Mouse (Mus musculus): Measurements from ENCODE around the gene Bcl6.

The Bcl6 gene

GRCm38 (mm10) chr16:23972901-23973300 lies 15.8 kb downstream of the Bcl6 start:
- no peak for DNase-seq (ENCODE audit: low spot score)

- DNase-seq (ENCODE audit: low spot score) = no peak
These were observed 16.4 kb downstream of the Bcl6 start for GRCm38 (mm10) chr16:23972126-23972740.

GRCm38 (mm10) chr16:23969919-23970318 lies 18.7 kb downstream of the Bcl6 start:
- DNase-seq (ENCODE audit: low spot score) = no peak

- DNase-seq (ENCODE audit: low spot score) = no peak
These were observed 19.8 kb downstream of the Bcl6 start for GRCm38 (mm10) chr16:23968888-23969287.

- no peak for DNase-seq (ENCODE audit: low spot score)
These were observed 21.4 kb downstream of the Bcl6 start for GRCm38 (mm10) chr16:23967301-23967700.

- DNase-seq (ENCODE audit: low spot score) = no peak
These were observed 22.6 kb downstream of the Bcl6 start for GRCm38 (mm10) chr16:23966066-23966465.

- peak; percentile 2 for DNase-seq (ENCODE audit: low spot score)
These were observed 23.8 kb downstream of the Bcl6 start for GRCm38 (mm10) chr16:23964706-23965367.

GRCm38 (mm10) chr16:23963896-23964668 lies 24.6 kb downstream of the Bcl6 start:
- DNase-seq (ENCODE audit: low spot score) = no peak

GRCm38 (mm10) chr16:23962401-23962800 lies 26.3 kb downstream of the Bcl6 start:
- no peak for DNase-seq (ENCODE audit: low spot score)

- no peak for DNase-seq (ENCODE audit: low spot score)
These were observed 29.7 kb downstream of the Bcl6 start for GRCm38 (mm10) chr16:23958938-23959337.

- DNase-seq (ENCODE audit: low spot score) = no peak
These were observed 34.7 kb downstream of the Bcl6 start for GRCm38 (mm10) chr16:23953959-23954260.

- DNase-seq (ENCODE audit: low spot score) = no peak
These were observed 35.3 kb downstream of the Bcl6 start for GRCm38 (mm10) chr16:23953189-23953958.

GRCm38 (mm10) chr16:23952101-23952727 lies 36.4 kb downstream of the Bcl6 start:
- no peak for DNase-seq (ENCODE audit: low spot score)

- no peak for DNase-seq (ENCODE audit: low spot score)
These were observed 41.0 kb downstream of the Bcl6 start for GRCm38 (mm10) chr16:23947654-23948053.

- no peak for DNase-seq (ENCODE audit: low spot score)
These were observed 43.9 kb downstream of the Bcl6 start for GRCm38 (mm10) chr16:23944801-23945200.

GRCm38 (mm10) chr16:23934397-23934796 lies 54.3 kb downstream of the Bcl6 start:
- no peak for DNase-seq (ENCODE audit: low spot score)

- no peak for DNase-seq (ENCODE audit: low spot score)
These were observed 56.4 kb downstream of the Bcl6 start, which contains the start of gene Rtp2 for GRCm38 (mm10) chr16:23932294-23932693. TSS of gene Rtp2 (minus strand) at chr16:23932394.

GRCm38 (mm10) chr16:23931275-23931674 lies 57.4 kb downstream of the Bcl6 start:
- no peak for DNase-seq (ENCODE audit: low spot score)

GRCm38 (mm10) chr16:23930426-23931073 lies 58.1 kb downstream of the Bcl6 start:
- DNase-seq (ENCODE audit: low spot score) = no peak

GRCm38 (mm10) chr16:23927301-23928114 lies 61.1 kb downstream of the Bcl6 start:
- peak; percentile 50 for DNase-seq (ENCODE audit: low spot score)

- no peak for DNase-seq (ENCODE audit: low spot score)
These were observed 65.7 kb downstream of the Bcl6 start for GRCm38 (mm10) chr16:23922906-23923305.
